Mouse (Mus musculus) yolk sac, embryonic 10.5 days (tissue): ENCODE data around the gene Palld.

Experiments
- DNase-seq: peaks from one replicate; pipeline ENCODE4 v3.0.0-alpha.2; 2017; ENCODE audit warnings: low spot score

Gene Palld

GRCm38 (mm10) chr8:61725306-61726017 lies 177.0 kb downstream of the Palld start:
- DNase-seq, result no peak

- DNase-seq, result no peak
Measured at GRCm38 (mm10) chr8:61722226-61722625, 180.3 kb downstream of the Palld start.

DNA sequence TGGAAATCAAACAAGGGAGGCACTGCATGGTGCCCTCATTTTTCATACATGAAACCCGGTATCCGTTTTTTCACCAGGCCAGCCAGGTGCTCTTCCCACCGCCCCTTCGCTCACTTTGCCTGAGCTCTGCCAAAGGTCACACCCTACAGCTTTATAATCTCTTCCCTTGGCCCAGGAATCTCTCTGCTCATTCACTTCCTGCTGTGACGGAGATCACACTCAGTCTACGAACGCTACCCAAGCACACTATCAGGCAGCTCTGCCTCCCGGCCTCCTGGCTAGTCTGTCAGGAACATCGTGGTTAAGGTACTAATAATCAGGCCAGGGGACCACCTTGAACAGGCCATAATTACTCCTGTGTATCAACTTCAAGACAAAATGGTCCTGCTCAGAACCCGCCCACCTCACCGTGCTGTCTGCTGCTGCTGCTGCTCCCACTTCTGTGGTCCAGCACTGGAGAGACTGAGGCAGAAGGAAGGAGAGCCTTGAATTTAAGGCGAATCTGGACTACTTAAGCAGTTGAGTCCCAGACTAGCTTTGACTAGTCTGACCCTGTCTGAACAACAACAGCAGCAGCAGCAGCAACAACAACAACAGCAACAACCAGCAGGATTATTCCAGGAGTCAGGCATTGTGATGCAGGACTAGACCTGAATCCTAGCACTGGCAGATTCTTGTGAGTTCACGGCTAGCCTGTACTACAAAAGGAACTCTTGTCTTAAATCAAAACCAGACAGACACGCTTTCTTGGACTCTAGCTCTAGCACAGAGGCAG lies 187.0 kb downstream of the Palld start:
- DNase-seq, result peak; percentile 49

- DNase-seq, result peak; percentile 78
Measured at GRCm38 (mm10) chr8:61714293-61714831, 188.1 kb downstream of the Palld start.

- DNase-seq, result peak; percentile 83
Measured at GRCm38 (mm10) chr8:61713195-61713990, 189.1 kb downstream of the Palld start.

DNA sequence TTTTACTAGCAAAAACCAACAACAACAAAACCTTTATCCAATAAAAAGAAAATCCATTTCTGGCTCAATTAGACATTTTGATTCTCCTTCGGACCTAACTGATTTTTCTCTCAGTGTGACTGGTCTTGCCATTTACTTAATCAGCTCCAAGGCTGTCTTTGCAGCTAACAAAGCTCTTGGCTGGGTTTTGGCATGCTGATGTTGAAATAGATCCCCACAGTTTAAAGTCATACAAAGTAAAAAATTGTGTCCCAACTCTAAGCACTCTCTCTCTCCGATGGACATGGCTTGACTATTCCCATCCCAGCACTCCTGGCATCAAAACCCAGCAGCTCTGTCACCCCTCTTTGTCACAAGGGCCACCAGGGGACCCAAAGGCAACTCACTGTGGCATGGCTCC lies 190.1 kb downstream of the Palld start:
- no peak for DNase-seq

DNA sequence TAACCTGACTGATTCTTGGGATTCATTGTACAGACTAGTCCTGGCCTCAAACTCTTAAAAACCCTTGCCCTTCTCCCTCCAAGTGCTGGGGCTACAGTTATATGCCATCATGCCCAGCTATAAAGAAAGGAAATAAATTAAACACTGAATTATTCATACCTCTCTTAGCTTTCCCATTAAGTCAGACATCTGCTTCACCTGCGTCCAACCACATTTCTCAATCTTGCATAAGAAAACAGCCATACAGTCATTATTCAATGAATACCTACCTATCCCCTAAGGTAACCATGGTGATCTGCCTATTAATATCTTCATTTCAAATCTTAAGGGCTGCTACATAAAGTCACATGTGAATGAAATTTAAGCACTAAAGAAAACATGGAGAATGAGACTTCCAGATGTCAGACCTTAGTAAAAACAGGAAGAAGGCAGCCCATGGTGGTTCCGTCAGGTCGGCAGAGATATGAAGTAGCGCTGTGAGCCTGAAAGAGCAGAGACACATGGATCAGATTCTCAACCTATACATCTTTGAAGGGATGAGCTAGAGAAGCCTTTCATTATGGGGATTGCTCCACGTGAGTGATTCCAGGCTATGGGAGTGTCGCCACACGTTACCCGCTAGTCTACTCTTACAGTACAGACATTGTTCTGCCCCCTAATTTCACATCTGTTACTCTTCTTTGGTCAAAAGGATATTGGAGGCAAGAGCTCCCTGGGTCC lies 193.7 kb downstream of the Palld start:
- DNase-seq, result no peak

- no peak for DNase-seq
Measured at GRCm38 (mm10) chr8:61705491-61705890, 197.0 kb downstream of the Palld start.

DNA sequence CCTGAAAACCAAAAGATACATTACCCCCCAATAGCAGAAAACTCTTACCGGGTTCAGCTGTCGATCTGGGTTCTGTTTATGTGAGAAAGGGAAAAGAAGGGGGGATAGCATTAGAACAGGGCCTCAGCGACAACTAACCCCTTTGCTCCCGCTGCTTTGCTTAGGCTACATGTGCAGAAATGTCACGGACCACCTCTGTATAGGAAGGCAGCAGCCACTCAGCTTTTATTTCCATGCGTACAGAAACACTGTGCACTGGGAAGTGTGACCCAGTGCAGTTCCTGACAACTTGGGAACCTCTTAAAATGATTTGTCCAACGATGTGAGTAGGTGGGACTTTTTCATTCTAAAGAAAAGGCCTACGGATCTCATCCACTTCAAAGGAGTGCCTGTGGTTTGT lies 200.4 kb downstream of the Palld start:
- no peak for DNase-seq

DNA sequence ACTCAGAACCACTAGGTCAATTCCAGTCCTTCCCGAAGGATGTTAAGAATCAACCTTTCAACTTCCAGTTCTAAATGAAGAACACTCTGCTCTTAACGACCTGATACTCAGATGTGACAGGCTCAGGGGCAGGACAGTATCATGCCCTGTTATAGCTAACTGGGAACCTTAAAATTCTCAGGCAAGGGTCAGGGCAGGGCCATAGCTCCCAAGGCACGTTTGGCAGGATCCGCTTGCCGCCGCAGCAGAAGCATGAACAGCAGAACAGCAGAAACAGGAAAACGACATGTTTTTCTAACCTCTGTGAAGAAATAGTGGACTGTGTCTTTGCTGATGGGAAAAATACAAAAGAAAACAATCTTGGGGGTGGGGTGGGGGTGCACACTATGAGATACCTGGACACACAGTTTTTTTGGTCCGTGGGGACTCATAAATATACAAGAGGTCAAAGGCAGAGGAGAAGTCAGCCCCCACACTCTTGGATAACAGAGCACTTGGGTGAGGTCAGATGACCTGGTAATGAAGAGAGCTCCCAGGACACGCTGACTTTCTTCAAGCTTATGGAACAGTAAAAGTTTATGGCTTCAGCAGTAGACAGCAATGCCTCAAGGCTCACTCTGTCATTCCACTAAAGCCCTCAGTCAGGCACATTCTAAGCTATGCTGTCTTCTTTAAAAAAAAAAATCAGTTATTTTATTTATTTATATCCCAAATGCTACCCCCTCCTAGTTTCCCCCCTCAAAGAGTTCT lies 201.4 kb downstream of the Palld start:
- DNase-seq, result no peak

DNA sequence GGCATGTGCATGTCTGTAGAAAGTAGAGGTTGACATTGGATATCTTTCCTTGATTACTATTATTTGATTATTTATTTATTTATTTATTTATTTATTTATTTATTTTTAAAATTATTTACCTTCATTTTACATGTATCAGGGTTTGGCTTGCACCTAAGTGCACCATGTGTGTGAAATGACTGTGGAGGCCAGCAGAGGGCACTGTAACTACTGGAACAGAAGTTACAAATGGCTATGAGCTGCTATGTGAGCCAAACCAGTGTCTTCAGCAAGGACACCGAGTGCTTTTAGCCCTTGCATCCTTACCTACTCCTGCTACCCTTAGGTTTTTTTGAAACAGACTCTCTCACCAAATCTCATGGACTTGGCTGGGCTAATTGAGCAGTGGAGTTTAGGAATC lies 202.2 kb downstream of the Palld start:
- no peak for DNase-seq

GRCm38 (mm10) chr8:61698959-61699358 lies 203.5 kb downstream of the Palld start:
- DNase-seq, result no peak

- DNase-seq, result no peak
Measured at GRCm38 (mm10) chr8:61697728-61698385, 204.6 kb downstream of the Palld start.

GRCm38 (mm10) chr8:61696846-61697455 lies 205.5 kb downstream of the Palld start:
- no peak for DNase-seq

DNA sequence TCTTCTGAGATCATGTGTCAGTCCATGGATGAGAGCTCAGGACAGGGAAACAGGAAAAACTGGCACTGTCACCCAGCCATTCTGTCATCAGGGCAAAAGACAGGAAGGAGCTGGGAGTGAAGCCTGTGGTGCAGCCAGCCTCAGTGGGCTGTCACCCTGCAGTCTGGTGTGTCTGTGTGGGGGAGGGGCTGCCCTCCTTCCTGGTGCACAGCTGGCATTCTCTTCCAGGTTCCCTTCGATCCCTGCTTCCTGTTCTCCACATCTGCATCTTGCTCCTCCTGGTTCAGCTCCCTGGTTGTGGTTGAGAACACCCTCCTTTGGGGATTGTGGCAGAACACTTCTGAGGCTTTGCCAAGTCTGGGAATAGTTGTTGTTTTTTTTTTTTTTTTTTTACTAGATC lies 207.1 kb downstream of the Palld start:
- DNase-seq, result no peak

- no peak for DNase-seq
Measured at GRCm38 (mm10) chr8:61692866-61693265, 209.6 kb downstream of the Palld start.

GRCm38 (mm10) chr8:61692129-61692528 lies 210.4 kb downstream of the Palld start:
- no peak for DNase-seq

GRCm38 (mm10) chr8:61691391-61691790 lies 211.1 kb downstream of the Palld start:
- no peak for DNase-seq

GRCm38 (mm10) chr8:61687071-61687470 lies 215.4 kb downstream of the Palld start:
- peak; percentile 55 for DNase-seq

DNA sequence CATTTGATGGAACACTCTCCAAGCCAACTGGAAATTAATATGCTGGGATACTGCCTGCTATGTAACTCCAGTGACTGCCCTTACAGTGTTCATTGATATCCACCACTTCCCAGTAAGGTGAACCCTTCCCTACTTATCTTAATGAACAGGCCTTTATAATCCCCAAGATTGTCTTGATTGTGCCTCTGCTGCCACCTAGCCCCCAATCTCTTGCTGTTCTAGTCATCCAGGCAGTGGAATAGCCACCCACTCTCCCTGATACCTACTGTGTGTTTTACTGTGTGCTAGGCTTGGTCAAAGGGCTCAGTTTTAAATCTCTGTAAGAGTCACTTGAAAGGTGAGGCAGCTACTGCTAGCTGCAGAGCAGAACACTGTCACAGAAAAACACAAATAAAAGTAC lies 216.2 kb downstream of the Palld start:
- DNase-seq, result no peak
